In genomic region chr16:35696103-35696502, GRCm38 (mm10) we compare ENCODE assay signal across 26 mouse cellular contexts.
DNase-seq lines count a peak whose midpoint lies in the region; ATAC-seq and TF ChIP-seq lines count a peak whose summit lies in the region.
"Had no signal": no experiment of that assay in that cellular context is flagged by ENCODE, and none has a peak within 500 bp of the region (broad histone marks: within the 10 kb centered on the region; RNA-seq: fewer than 3 reads in every experiment).

No protein-coding gene starts in this region.

- WGBS in spleen, adult 2 months: 28% methylated on average over 2 of the region's 2 CpGs
- WGBS in forebrain, embryonic 12.5 days: 92% methylated on average over 2 of the region's 2 CpGs
- 79% methylated on average over 2 of the region's 2 CpGs for whole genome bisulfite sequencing in limb, embryonic 10.5 days

- H3K9ac ChIP-seq in forebrain, embryonic 12.5 days: no peak overlapping the region
- H3K9ac ChIP-seq: embryonic facial prominence, embryonic 12.5 days; limb, embryonic 12.5 days; liver, embryonic 12.5 days; midbrain, embryonic 12.5 days; neural tube, embryonic 12.5 days had no signal

- H3K4me3 ChIP-seq in spleen, adult 2 months (ENCODE audit: extremely low read depth, insufficient read depth, insufficient read length): peak overlapping the region; percentile 53
- H3K4me3 ChIP-seq in forebrain, embryonic 12.5 days (replicated peaks): no peak overlapping the region
- no peak overlapping the region for H3K4me3 ChIP-seq in limb, embryonic 10.5 days
- H3K4me3 ChIP-seq: embryonic facial prominence, embryonic 12.5 days; erythroblast, embryonic 14.5 days; heart, embryonic 10.5 days; limb, embryonic 12.5 days; liver, embryonic 12.5 days; midbrain, embryonic 12.5 days; neural tube, embryonic 12.5 days had no signal

- peak overlapping the region; percentile 60; the same call in 1 of the 2 replicates for H3K27ac ChIP-seq in spleen, adult 2 months (ENCODE audit: insufficient read depth, low read length)
- no peak overlapping the region for H3K27ac ChIP-seq in forebrain, embryonic 12.5 days
- H3K27ac ChIP-seq in limb, embryonic 10.5 days: no peak overlapping the region
- H3K27ac ChIP-seq: embryonic facial prominence, embryonic 12.5 days; heart, embryonic 10.5 days; limb, embryonic 12.5 days; liver, embryonic 12.5 days; midbrain, embryonic 12.5 days; neural tube, embryonic 12.5 days had no signal

- peaks cover 2% of the 10 kb centered on the region; the same call in 1 of the 2 replicates for H3K4me1 ChIP-seq in spleen, adult 2 months (ENCODE audit: control insufficient read depth, insufficient read depth, insufficient read length)
- no peaks in the 10 kb centered on the region for H3K4me1 ChIP-seq in forebrain, embryonic 12.5 days
- no peaks in the 10 kb centered on the region for H3K4me1 ChIP-seq in limb, embryonic 10.5 days
- H3K4me1 ChIP-seq: embryonic facial prominence, embryonic 12.5 days; heart, embryonic 10.5 days; limb, embryonic 12.5 days; liver, embryonic 12.5 days; midbrain, embryonic 12.5 days; neural tube, embryonic 12.5 days had no signal

- no peaks in the 10 kb centered on the region for H3K9me3 ChIP-seq in forebrain, embryonic 12.5 days
- H3K9me3 ChIP-seq in limb, embryonic 10.5 days (replicated peaks): no peaks in the 10 kb centered on the region
- H3K9me3 ChIP-seq: embryonic facial prominence, embryonic 12.5 days; liver, embryonic 12.5 days had no signal

- TF ChIP-seq POLR2A in spleen, adult 2 months (IDR thresholded peaks at IDR 0.05; ENCODE audit: low read depth, low read length): no peak

- no peaks in the 10 kb centered on the region for H3K27me3 ChIP-seq in spleen, adult 2 months (ENCODE audit: control insufficient read depth, insufficient read depth, low read length)
- H3K27me3 ChIP-seq in forebrain, embryonic 12.5 days: no peaks in the 10 kb centered on the region
- H3K27me3 ChIP-seq in limb, embryonic 10.5 days (ENCODE audit: low read depth, poor library complexity, severe bottlenecking): no peaks in the 10 kb centered on the region
- H3K27me3 ChIP-seq: embryonic facial prominence, embryonic 12.5 days; limb, embryonic 12.5 days; liver, embryonic 12.5 days; midbrain, embryonic 12.5 days; neural tube, embryonic 12.5 days; Patski had no signal

- peak; percentile 98 for ATAC-seq in activated CD4-positive, CD25-positive, alpha-beta regulatory T cell, adult 4 months
- peak; percentile 47 for ATAC-seq in megakaryocyte, adult 5-6 weeks (ENCODE audit: poor library complexity, severe bottlenecking)
- no peak for ATAC-seq in forebrain, embryonic 12.5 days (ENCODE audit: low FRiP score)
- ATAC-seq: forebrain, embryonic 14.5 days; liver, embryonic 12.5 days; Patski had no signal

- H3K4me2 ChIP-seq in forebrain, embryonic 12.5 days: no peak overlapping the region
- H3K4me2 ChIP-seq: embryonic facial prominence, embryonic 12.5 days; limb, embryonic 12.5 days; liver, embryonic 12.5 days; midbrain, embryonic 12.5 days; neural tube, embryonic 12.5 days had no signal

- peaks cover 11% of the 10 kb centered on the region for H3K36me3 ChIP-seq in spleen, adult 2 months (ENCODE audit: control insufficient read depth, insufficient read depth, low read length)
- peaks cover 9% of the 10 kb centered on the region; the same call in 1 of the 2 replicates for H3K36me3 ChIP-seq in forebrain, embryonic 12.5 days (replicated peaks)
- H3K36me3 ChIP-seq in limb, embryonic 10.5 days: peaks cover 14% of the 10 kb centered on the region

- no peak for TF ChIP-seq CTCF in spleen, adult 2 months (IDR thresholded peaks at IDR 0.05; ENCODE audit: extremely low read depth, insufficient read depth, insufficient read length, insufficient replicate concordance)

- peak; percentile 10 to 35 for DNase-seq in spleen, adult 2 months (ENCODE audit: low read depth in 1 of 2, low spot score in 2 of 2)
- no peak for DNase-seq in spleen, postnatal 10 days (ENCODE audit: low spot score in 2 of 2)
- DNase-seq in embryo, embryonic 10.5 days (ENCODE audit: low spot score): no peak
- no peak for DNase-seq in limb, embryonic 10.5 days (ENCODE audit: low spot score)
- no peak for DNase-seq in layer of hippocampus, postnatal 10 days (ENCODE audit: low spot score in 2 of 2)
- DNase-seq: adrenal gland, postnatal 36 days; cerebellum, adult 18-20 months; cerebellum, postnatal 36 days; gastrocnemius, postnatal 25 days; kidney, adult 9 months; kidney, postnatal 36 days; lung, adult 2 months; spleen, adult 18-20 months; thymus, postnatal 14 days had no signal

Comparison
In these comparisons a context has a peak if more than half of its experiments do, and no peak if none do; other contexts are left out.
1. DNase-seq: peak in spleen, adult 2 months (2 of 2); none in spleen, postnatal 10 days (0 of 2), embryo, embryonic 10.5 days (single experiment), limb, embryonic 10.5 days (single experiment) and layer of hippocampus, postnatal 10 days (0 of 2).